Mouse (Mus musculus) erythroblast, embryonic 14.5 days (primary cell): ENCODE measurements around the gene Prkg1. TPM values are rescaled to one million over a fixed set of nuclear protein-coding genes. Genes with fewer than 3 reads are reported as not detected.

Experiments used
- H3K27me3 ChIP-seq: 2 replicates; pipeline ENCODE4 v1.6.1; 2012; ENCODE audit warnings: inconsistent platforms; ENCODE audit not compliant: control insufficient read depth
- H3K36me3 ChIP-seq: 2 replicates; pipeline ENCODE4 v1.6.1; 2012; ENCODE audit warnings: mild to moderate bottlenecking, inconsistent platforms; ENCODE audit not compliant: control insufficient read depth
- H3K4me1 ChIP-seq: 2 replicates; pipeline ENCODE4 v1.6.1; 2012; ENCODE audit warnings: inconsistent platforms; ENCODE audit not compliant: control insufficient read depth
- H3K4me3 ChIP-seq: replicated peaks from 2 replicates; pipeline ENCODE3; 2012; ENCODE audit warnings: moderate library complexity, mild to moderate bottlenecking, inconsistent platforms
- H3K9me3 ChIP-seq: 2 replicates; pipeline ENCODE4 v1.6.1; 2012; ENCODE audit warnings: low read length, inconsistent platforms, mixed read lengths; ENCODE audit not compliant: control insufficient read depth
- GATA1 ChIP-seq: IDR thresholded peaks from 2 replicates; pipeline ENCODE4 v1.6.1; 2012; ENCODE audit warnings: low read length, inconsistent platforms, mixed read lengths
- TAL1 ChIP-seq: IDR thresholded peaks from 3 replicates; pipeline ENCODE4 v1.6.1; 2012; ENCODE audit warnings: low read length, inconsistent platforms, mixed read lengths
- polyA plus RNA-seq: library from polyadenylated mRNA; stranded (reverse); fragments of >175 nt; gene quantifications from 2 replicates; pipeline ENCODE4 v1.2.3, GENCODE M21; 2012

Gene Prkg1
- polyA plus RNA-seq, 1 experiment: not detected

- Histone ChIP-seq H3K4me1 (no peaks in the 10 kb centered on the region), H3K27me3 (no peaks in the 10 kb centered on the region), H3K4me3 (no peak overlapping the region), H3K36me3 (no peaks in the 10 kb centered on the region), H3K9me3 (no peaks in the 10 kb centered on the region)
- TF ChIP-seq GATA1 (no peak), TAL1 (no peak)
These were observed 862.5 kb downstream of the Prkg1 start for GRCm38 (mm10) chr19:30902290-30902689.

GRCm38 (mm10) chr19:30901025-30901424, 863.8 kb downstream of the Prkg1 start:
- Histone ChIP-seq H3K36me3 (no peaks in the 10 kb centered on the region), H3K4me1 (no peaks in the 10 kb centered on the region), H3K4me3 (no peak overlapping the region), H3K9me3 (no peaks in the 10 kb centered on the region), H3K27me3 (no peaks in the 10 kb centered on the region)
- TF ChIP-seq GATA1 (no peak), TAL1 (no peak)

- Histone ChIP-seq H3K9me3 (no peaks in the 10 kb centered on the region), H3K27me3 (no peaks in the 10 kb centered on the region), H3K4me3 (no peak overlapping the region), H3K36me3 (no peaks in the 10 kb centered on the region), H3K4me1 (no peaks in the 10 kb centered on the region)
- TF ChIP-seq TAL1 (no peak), GATA1 (no peak)
These were observed 874.5 kb downstream of the Prkg1 start for GRCm38 (mm10) chr19:30890377-30890776.

- no peaks in the 10 kb centered on the region for H3K9me3 ChIP-seq
- H3K4me1 ChIP-seq: no peaks in the 10 kb centered on the region
- TF ChIP-seq TAL1 (no peak), GATA1 (no peak)
- H3K36me3 ChIP-seq: no peaks in the 10 kb centered on the region
- H3K27me3 ChIP-seq: no peaks in the 10 kb centered on the region
- H3K4me3 ChIP-seq: no peak overlapping the region
These were observed 875.0 kb downstream of the Prkg1 start for GRCm38 (mm10) chr19:30889851-30890250.

GRCm38 (mm10) chr19:30861441-30861840, 903.4 kb downstream of the Prkg1 start:
- Histone ChIP-seq H3K9me3 (no peaks in the 10 kb centered on the region), H3K27me3 (no peaks in the 10 kb centered on the region), H3K4me3 (no peak overlapping the region), H3K36me3 (no peaks in the 10 kb centered on the region), H3K4me1 (no peaks in the 10 kb centered on the region)
- TF ChIP-seq GATA1 (no peak), TAL1 (no peak)

GRCm38 (mm10) chr19:30851023-30851422, 913.8 kb downstream of the Prkg1 start:
- no peak for TF ChIP-seq TAL1
- no peak for TF ChIP-seq GATA1
- Histone ChIP-seq H3K9me3 (no peaks in the 10 kb centered on the region), H3K36me3 (no peaks in the 10 kb centered on the region), H3K4me1 (no peaks in the 10 kb centered on the region), H3K4me3 (no peak overlapping the region), H3K27me3 (no peaks in the 10 kb centered on the region)

- H3K4me3 ChIP-seq: no peak overlapping the region
- H3K4me1 ChIP-seq: no peaks in the 10 kb centered on the region
- no peaks in the 10 kb centered on the region for H3K9me3 ChIP-seq
- H3K36me3 ChIP-seq: no peaks in the 10 kb centered on the region
- no peaks in the 10 kb centered on the region for H3K27me3 ChIP-seq
- TF ChIP-seq GATA1 (no peak), TAL1 (no peak)
These were observed 919.9 kb downstream of the Prkg1 start for GRCm38 (mm10) chr19:30844916-30845315.

- Histone ChIP-seq H3K27me3 (no peaks in the 10 kb centered on the region), H3K9me3 (no peaks in the 10 kb centered on the region), H3K4me1 (no peaks in the 10 kb centered on the region), H3K36me3 (no peaks in the 10 kb centered on the region), H3K4me3 (no peak overlapping the region)
- TF ChIP-seq TAL1 (no peak), GATA1 (no peak)
These were observed 921.2 kb downstream of the Prkg1 start for GRCm38 (mm10) chr19:30843637-30844036.

- no peak for TF ChIP-seq GATA1
- TF ChIP-seq TAL1: no peak
- Histone ChIP-seq H3K9me3 (no peaks in the 10 kb centered on the region), H3K4me1 (no peaks in the 10 kb centered on the region), H3K36me3 (no peaks in the 10 kb centered on the region), H3K4me3 (no peak overlapping the region), H3K27me3 (no peaks in the 10 kb centered on the region)
These were observed 921.7 kb downstream of the Prkg1 start for GRCm38 (mm10) chr19:30843052-30843564.

GRCm38 (mm10) chr19:30842640-30843039, 922.2 kb downstream of the Prkg1 start:
- no peaks in the 10 kb centered on the region for H3K36me3 ChIP-seq
- no peaks in the 10 kb centered on the region for H3K4me1 ChIP-seq
- TF ChIP-seq TAL1 (no peak), GATA1 (no peak)
- H3K4me3 ChIP-seq: no peak overlapping the region
- H3K9me3 ChIP-seq: no peaks in the 10 kb centered on the region
- H3K27me3 ChIP-seq: no peaks in the 10 kb centered on the region
